Mouse (Mus musculus): ENCODE data around the gene Ccdc153. TPM values are rescaled to one million over a fixed set of nuclear protein-coding genes. Genes with fewer than 3 reads are reported as not detected.

Gene Ccdc153
- polyA plus RNA-seq, 1 experiment from 2014 or later = not detected

GRCm38 (mm10) chr9:44250445-44250844, 10.0 kb downstream of the Ccdc153 start:
- peaks cover 25% of the 10 kb centered on the region for H3K4me1 ChIP-seq (ENCODE audit: control insufficient read depth, insufficient read depth, low read depth, low read length)
- H3K4me3 ChIP-seq (ENCODE audit: low read length) = no peak overlapping the region
- H3K9me3 ChIP-seq (ENCODE audit: control insufficient read depth, low read length) = no peaks in the 10 kb centered on the region
- no peaks in the 10 kb centered on the region for H3K36me3 ChIP-seq (ENCODE audit: control insufficient read depth, insufficient read depth, low read length)
- ATAC-seq = peak; percentile 18; the same call in 1 of the 2 replicates
- 32% methylated on average over 4 of the region's 4 CpGs for WGBS
- H3K27me3 ChIP-seq (replicated peaks; ENCODE audit: control insufficient read depth, insufficient read depth, low read length) = no peaks in the 10 kb centered on the region; the same call in 1 of the 2 replicates
- no peak overlapping the region for H3K27ac ChIP-seq (ENCODE audit: low read depth, low read length)
- no peak overlapping the region for H3K9ac ChIP-seq (ENCODE audit: low read depth, low read length)
- no peak overlapping the region for H3K4me2 ChIP-seq (ENCODE audit: low read length)

DNA sequence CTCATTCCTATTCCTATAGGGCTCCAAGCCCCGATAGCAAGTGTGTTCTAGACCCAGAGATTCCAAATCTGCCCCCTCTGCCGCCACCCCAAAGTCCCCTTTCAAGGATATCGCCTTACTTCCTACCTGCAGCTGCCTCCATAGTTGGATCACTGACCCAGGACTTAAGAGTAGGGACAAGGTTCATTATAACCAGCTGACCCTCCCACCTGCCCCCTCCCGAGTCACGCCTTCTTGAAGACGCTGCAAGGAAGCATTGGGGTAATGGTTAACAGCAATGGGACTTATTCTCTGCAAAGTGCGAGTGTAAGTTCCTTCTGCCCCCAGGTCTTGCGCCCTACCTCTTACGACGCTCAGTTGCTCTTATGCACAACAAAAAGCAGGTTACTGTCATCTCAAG, 10.8 kb downstream of the Ccdc153 start, which contains the start of gene Pdzd3:
Gene Pdzd3, minus strand, starts transcription at position 158 of the 400 bp plus-strand sequence.
- Histone ChIP-seq H3K27ac (ENCODE audit: low read depth, low read length) (no peak within 1 kb of the TSS), H3K9me3 (ENCODE audit: control insufficient read depth, low read length) (no peaks in the 10 kb centered on the region), H3K4me3 (ENCODE audit: low read length) (no peak within 1 kb of the TSS), H3K27me3 (replicated peaks; ENCODE audit: control insufficient read depth, insufficient read depth, low read length) (no peaks in the 10 kb centered on the region), H3K4me1 (ENCODE audit: control insufficient read depth, insufficient read depth, low read depth, low read length) (peaks cover 26% of the 10 kb centered on the region), H3K4me2 (ENCODE audit: low read length) (no peak within 1 kb of the TSS), H3K9ac (ENCODE audit: low read depth, low read length) (no peak within 1 kb of the TSS), H3K36me3 (ENCODE audit: control insufficient read depth, insufficient read depth, low read length) (no peaks in the 10 kb centered on the region)
- 83% methylated on average over 10 of the region's 10 CpGs for WGBS
- ATAC-seq = no peak

- WGBS = 71% methylated on average over 6 of the region's 6 CpGs
- no peak overlapping the region for H3K9ac ChIP-seq (ENCODE audit: low read depth, low read length)
- H3K36me3 ChIP-seq (ENCODE audit: control insufficient read depth, insufficient read depth, low read length) = no peaks in the 10 kb centered on the region
- no peak for ATAC-seq
- no peak overlapping the region for H3K4me3 ChIP-seq (ENCODE audit: low read length)
- peaks cover 26% of the 10 kb centered on the region for H3K4me1 ChIP-seq (ENCODE audit: control insufficient read depth, insufficient read depth, low read depth, low read length)
- no peak overlapping the region for H3K27ac ChIP-seq (ENCODE audit: low read depth, low read length)
- H3K27me3 ChIP-seq (replicated peaks; ENCODE audit: control insufficient read depth, insufficient read depth, low read length) = no peaks in the 10 kb centered on the region
- no peak overlapping the region for H3K4me2 ChIP-seq (ENCODE audit: low read length)
- no peaks in the 10 kb centered on the region for H3K9me3 ChIP-seq (ENCODE audit: control insufficient read depth, low read length)
Measured at GRCm38 (mm10) chr9:44253441-44253840, 13.0 kb downstream of the Ccdc153 start.

GRCm38 (mm10) chr9:44254508-44255135, 14.1 kb downstream of the Ccdc153 start:
- H3K27me3 ChIP-seq (replicated peaks; ENCODE audit: control insufficient read depth, insufficient read depth, low read length) = no peaks in the 10 kb centered on the region
- peak; percentile 83 for ATAC-seq
- H3K4me2 ChIP-seq (ENCODE audit: low read length) = no peak overlapping the region; the same call in 1 of the 2 replicates
- H3K9me3 ChIP-seq (ENCODE audit: control insufficient read depth, low read length) = no peaks in the 10 kb centered on the region
- H3K36me3 ChIP-seq (ENCODE audit: control insufficient read depth, insufficient read depth, low read length) = no peaks in the 10 kb centered on the region
- WGBS = 8% methylated on average over 5 of the region's 5 CpGs
- H3K4me3 ChIP-seq (ENCODE audit: low read length) = no peak overlapping the region
- H3K4me1 ChIP-seq (ENCODE audit: control insufficient read depth, insufficient read depth, low read depth, low read length) = peaks cover 26% of the 10 kb centered on the region
- peak overlapping the region; percentile 78 for H3K27ac ChIP-seq (ENCODE audit: low read depth, low read length)
- H3K9ac ChIP-seq (ENCODE audit: low read depth, low read length) = no peak overlapping the region

- 41% methylated on average over 6 of the region's 6 CpGs for WGBS
- Histone ChIP-seq H3K9ac (ENCODE audit: low read depth, low read length) (peak overlapping the region; percentile 48; the same call in 1 of the 2 replicates), H3K4me1 (ENCODE audit: control insufficient read depth, insufficient read depth, low read depth, low read length) (peaks cover 23% of the 10 kb centered on the region), H3K9me3 (ENCODE audit: control insufficient read depth, low read length) (no peaks in the 10 kb centered on the region), H3K27ac (ENCODE audit: low read depth, low read length) (peak overlapping the region; percentile 78), H3K4me2 (ENCODE audit: low read length) (no peak overlapping the region; the same call in 1 of the 2 replicates), H3K27me3 (replicated peaks; ENCODE audit: control insufficient read depth, insufficient read depth, low read length) (no peaks in the 10 kb centered on the region), H3K36me3 (ENCODE audit: control insufficient read depth, insufficient read depth, low read length) (no peaks in the 10 kb centered on the region), H3K4me3 (ENCODE audit: low read length) (no peak overlapping the region)
- ATAC-seq = peak; percentile 31; the same call in 1 of the 2 replicates
Measured at GRCm38 (mm10) chr9:44255136-44255521, 14.7 kb downstream of the Ccdc153 start.

DNA sequence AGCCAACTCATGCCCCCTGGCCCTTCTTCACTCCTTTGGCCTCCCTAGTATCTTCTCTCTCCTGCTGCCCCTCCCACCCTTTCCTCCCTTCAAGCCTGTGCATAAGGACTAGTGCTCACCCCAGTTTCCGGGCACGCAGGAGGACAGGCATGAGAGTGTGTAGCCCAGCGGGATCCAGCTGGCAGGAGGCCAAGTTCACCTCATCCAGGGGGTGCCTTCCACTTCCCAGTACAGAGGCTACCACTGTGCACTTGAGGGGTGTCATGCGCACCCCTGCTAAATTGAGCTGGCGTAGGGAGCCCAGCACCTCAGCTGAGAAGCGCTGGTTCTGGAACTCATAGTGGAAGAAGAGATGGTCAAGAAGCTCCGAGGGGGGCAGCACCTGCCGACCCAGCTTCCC, 15.7 kb downstream of the Ccdc153 start:
- Histone ChIP-seq H3K36me3 (ENCODE audit: control insufficient read depth, insufficient read depth, low read length) (no peaks in the 10 kb centered on the region), H3K27me3 (replicated peaks; ENCODE audit: control insufficient read depth, insufficient read depth, low read length) (no peaks in the 10 kb centered on the region), H3K27ac (ENCODE audit: low read depth, low read length) (no peak overlapping the region), H3K4me2 (ENCODE audit: low read length) (no peak overlapping the region), H3K9ac (ENCODE audit: low read depth, low read length) (no peak overlapping the region), H3K4me1 (ENCODE audit: control insufficient read depth, insufficient read depth, low read depth, low read length) (peaks cover 19% of the 10 kb centered on the region), H3K9me3 (ENCODE audit: control insufficient read depth, low read length) (no peaks in the 10 kb centered on the region), H3K4me3 (ENCODE audit: low read length) (no peak overlapping the region)
- WGBS = 76% methylated on average over 8 of the region's 8 CpGs
- no peak for ATAC-seq

DNA sequence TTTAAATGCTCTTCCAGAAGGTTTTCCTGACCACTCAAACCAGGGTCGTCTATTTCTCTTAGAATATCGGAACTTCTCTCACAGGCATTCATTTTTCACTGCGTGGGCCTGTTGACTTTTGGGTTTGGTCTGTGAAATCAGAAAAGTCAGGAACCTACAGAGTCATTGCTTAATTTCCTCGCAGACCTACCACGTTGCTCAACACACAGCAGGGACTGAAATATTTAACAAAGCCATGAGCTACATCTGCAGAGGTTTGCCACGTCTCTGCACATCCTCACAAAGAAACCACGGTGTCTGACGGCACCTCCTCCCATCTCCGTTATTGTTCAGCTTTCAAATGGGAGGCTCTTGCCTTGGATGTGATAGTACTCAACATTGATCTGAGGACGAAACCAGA, 18.5 kb downstream of the Ccdc153 start:
- Histone ChIP-seq H3K4me2 (ENCODE audit: low read length) (no peak overlapping the region), H3K4me1 (ENCODE audit: control insufficient read depth, insufficient read depth, low read depth, low read length) (peaks cover 16% of the 10 kb centered on the region), H3K27me3 (replicated peaks; ENCODE audit: control insufficient read depth, insufficient read depth, low read length) (no peaks in the 10 kb centered on the region), H3K9me3 (ENCODE audit: control insufficient read depth, low read length) (no peaks in the 10 kb centered on the region), H3K9ac (ENCODE audit: low read depth, low read length) (no peak overlapping the region), H3K4me3 (ENCODE audit: low read length) (no peak overlapping the region), H3K36me3 (ENCODE audit: control insufficient read depth, insufficient read depth, low read length) (no peaks in the 10 kb centered on the region), H3K27ac (ENCODE audit: low read depth, low read length) (no peak overlapping the region)
- 69% methylated on average over 10 of the region's 10 CpGs for WGBS
- no peak for ATAC-seq

- H3K9ac ChIP-seq (ENCODE audit: low read depth, low read length) = no peak overlapping the region
- ATAC-seq = no peak
- WGBS = 80% methylated on average over 14 of the region's 14 CpGs
Measured at GRCm38 (mm10) chr9:44261388-44261787, 20.9 kb downstream of the Ccdc153 start.

DNA sequence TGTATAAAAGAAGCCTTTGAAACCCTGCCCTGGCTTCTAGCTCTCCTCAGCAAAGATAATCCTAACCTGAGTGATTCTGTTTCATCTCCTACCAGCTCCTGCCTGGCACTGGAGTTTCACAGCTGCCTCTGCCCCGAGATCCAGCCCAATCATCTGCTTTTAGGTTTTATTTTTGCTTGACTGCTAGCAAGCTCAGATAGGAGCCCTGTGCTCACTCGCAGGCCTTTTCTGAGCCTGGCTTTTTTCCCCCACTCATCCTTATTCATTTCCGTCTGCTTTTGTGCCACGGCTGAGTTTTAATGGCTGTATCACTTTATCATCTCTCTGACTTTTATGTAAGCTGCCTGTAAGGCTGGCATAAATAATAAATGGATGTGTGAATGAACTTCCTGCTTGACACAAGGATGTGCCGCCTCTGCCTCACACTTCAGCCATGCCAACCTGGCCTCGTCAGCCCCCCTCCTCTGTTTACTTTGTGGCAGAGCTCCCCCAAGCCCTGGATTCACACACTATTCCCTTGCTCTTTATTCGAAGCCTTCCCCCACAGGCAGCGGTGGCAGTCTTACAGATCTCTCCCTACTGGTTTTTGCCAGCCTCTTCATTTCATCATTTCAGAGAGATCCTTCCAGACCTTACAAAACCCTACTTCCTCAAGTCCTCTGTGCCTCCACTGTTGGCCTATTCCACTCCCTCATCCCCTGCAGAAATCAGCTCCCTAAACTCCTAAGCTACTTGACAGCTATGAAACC, 26.2 kb downstream of the Ccdc153 start:
- H3K9ac ChIP-seq (ENCODE audit: low read depth, low read length) = peak overlapping the region; percentile 43
- H3K36me3 ChIP-seq (ENCODE audit: control insufficient read depth, insufficient read depth, low read length) = no peaks in the 10 kb centered on the region
- H3K4me3 ChIP-seq (ENCODE audit: low read length) = no peak overlapping the region
- WGBS = 50% methylated on average over 8 of the region's 8 CpGs
- H3K27ac ChIP-seq (ENCODE audit: low read depth, low read length) = peak overlapping the region; percentile 12; the same call in 1 of the 2 replicates
- H3K9me3 ChIP-seq (ENCODE audit: control insufficient read depth, low read length) = no peaks in the 10 kb centered on the region
- ATAC-seq = no peak
- no peak overlapping the region for H3K4me2 ChIP-seq (ENCODE audit: low read length)
- H3K4me1 ChIP-seq (ENCODE audit: control insufficient read depth, insufficient read depth, low read depth, low read length) = peaks cover 13% of the 10 kb centered on the region
- no peaks in the 10 kb centered on the region for H3K27me3 ChIP-seq (replicated peaks; ENCODE audit: control insufficient read depth, insufficient read depth, low read length)

More at GRCm38 (mm10) chr9:44261388-44261787, 20.9 kb downstream of the Ccdc153 start:
- Histone ChIP-seq H3K27me3 (replicated peaks; ENCODE audit: control insufficient read depth, insufficient read depth, low read length) (no peaks in the 10 kb centered on the region), H3K9me3 (ENCODE audit: control insufficient read depth, low read length) (no peaks in the 10 kb centered on the region), H3K27ac (ENCODE audit: low read depth, low read length) (no peak overlapping the region), H3K4me2 (ENCODE audit: low read length) (no peak overlapping the region), H3K4me1 (ENCODE audit: control insufficient read depth, insufficient read depth, low read depth, low read length) (peaks cover 4% of the 10 kb centered on the region; the same call in 1 of the 2 replicates), H3K36me3 (ENCODE audit: control insufficient read depth, insufficient read depth, low read length) (no peaks in the 10 kb centered on the region), H3K4me3 (ENCODE audit: low read length) (no peak overlapping the region)

Data from hindbrain, embryonic 16.5 days (tissue).